Mouse (Mus musculus): Measurements from ENCODE around the gene Shisal2a.

GRCm38 (mm10) chr4:108323588-108323987, 59.6 kb downstream of the Shisal2a start:
- TF ChIP-seq TAL1 (conservative IDR thresholded peaks at IDR 0.05; ENCODE audit: low read depth, low read length) = no peak
- no peak for TF ChIP-seq CTCF (IDR thresholded peaks at IDR 0.05; ENCODE audit: low read depth, low read length)
- TF ChIP-seq POLR2AphosphoS5 (IDR thresholded peaks at IDR 0.05; ENCODE audit: insufficient replicate concordance, low read depth, low read length) = no peak
- TF ChIP-seq GATA1 (IDR thresholded peaks at IDR 0.05; ENCODE audit: borderline replicate concordance, low read length) = no peak

Measured in G1E (cell line).